Mouse (Mus musculus) layer of hippocampus, adult 9-10 months (tissue): ENCODE data around the gene Cux1.

Experiments used
- DNase-seq: peaks from one replicate; pipeline ENCODE4 v3.0.0; 2022; ENCODE audit warnings: low spot score

Gene Cux1

GRCm38 (mm10) chr5:136566812-136567175 is 496 bp downstream of the Cux1 start:
- no peak for DNase-seq

GRCm38 (mm10) chr5:136566001-136566811 is 1.1 kb downstream of the Cux1 start:
- DNase-seq, result no peak

- no peak for DNase-seq
These were observed 1.9 kb downstream of the Cux1 start for GRCm38 (mm10) chr5:136565311-136565811.

- no peak for DNase-seq
These were observed 2.5 kb downstream of the Cux1 start for GRCm38 (mm10) chr5:136564613-136565299.

- DNase-seq, result no peak
These were observed 3.3 kb downstream of the Cux1 start for GRCm38 (mm10) chr5:136563996-136564395.

GRCm38 (mm10) chr5:136563104-136563503 is 4.2 kb downstream of the Cux1 start:
- DNase-seq, result no peak

- DNase-seq, result no peak
These were observed 5.1 kb downstream of the Cux1 start for GRCm38 (mm10) chr5:136562212-136562611.

- no peak for DNase-seq
These were observed 5.6 kb downstream of the Cux1 start for GRCm38 (mm10) chr5:136561641-136562040.

GRCm38 (mm10) chr5:136560656-136561055 is 6.6 kb downstream of the Cux1 start:
- no peak for DNase-seq

- DNase-seq, result no peak
These were observed 9.8 kb downstream of the Cux1 start for GRCm38 (mm10) chr5:136557446-136557845.

- DNase-seq, result no peak
These were observed 10.7 kb downstream of the Cux1 start for GRCm38 (mm10) chr5:136556328-136557262.

GRCm38 (mm10) chr5:136555703-136556102 is 11.6 kb downstream of the Cux1 start:
- DNase-seq, result no peak

- no peak for DNase-seq
These were observed 14.5 kb downstream of the Cux1 start for GRCm38 (mm10) chr5:136552832-136553231.

GRCm38 (mm10) chr5:136552093-136552492 is 15.2 kb downstream of the Cux1 start:
- DNase-seq, result no peak

GRCm38 (mm10) chr5:136551571-136551970 is 15.7 kb downstream of the Cux1 start:
- no peak for DNase-seq

GRCm38 (mm10) chr5:136550726-136551125 is 16.6 kb downstream of the Cux1 start:
- DNase-seq, result no peak

GRCm38 (mm10) chr5:136548776-136549175 is 18.5 kb downstream of the Cux1 start:
- DNase-seq, result no peak

- DNase-seq, result no peak
These were observed 22.2 kb downstream of the Cux1 start for GRCm38 (mm10) chr5:136545061-136545460.

GRCm38 (mm10) chr5:136543171-136543570 is 24.1 kb downstream of the Cux1 start:
- DNase-seq, result no peak

GRCm38 (mm10) chr5:136540952-136541351 is 26.3 kb downstream of the Cux1 start:
- DNase-seq, result no peak

- DNase-seq, result no peak
These were observed 27.0 kb downstream of the Cux1 start for GRCm38 (mm10) chr5:136540055-136540838.
